Mouse (Mus musculus) brain, embryonic 14.5 days (tissue): ENCODE data around the gene Atp1a1.

ENCODE experiments used
- CTCF ChIP-seq: fragments of 200-500 bp; IDR thresholded peaks from 2 replicates; pipeline ENCODE4 v1.5.1; 2012; ENCODE audit warnings: inconsistent platforms, mild to moderate bottlenecking, moderate library complexity, borderline replicate concordance; ENCODE audit not compliant: insufficient read depth, insufficient read length; ENCODE audit errors: extremely low read depth
- POLR2A ChIP-seq: fragments of 200-500 bp; IDR thresholded peaks from 2 replicates; pipeline ENCODE4 v1.6.1; 2012; ENCODE audit warnings: mild to moderate bottlenecking, inconsistent platforms, borderline replicate concordance; ENCODE audit not compliant: poor library complexity, insufficient read depth, insufficient read length, severe bottlenecking; ENCODE audit errors: extremely low read depth

DNA sequence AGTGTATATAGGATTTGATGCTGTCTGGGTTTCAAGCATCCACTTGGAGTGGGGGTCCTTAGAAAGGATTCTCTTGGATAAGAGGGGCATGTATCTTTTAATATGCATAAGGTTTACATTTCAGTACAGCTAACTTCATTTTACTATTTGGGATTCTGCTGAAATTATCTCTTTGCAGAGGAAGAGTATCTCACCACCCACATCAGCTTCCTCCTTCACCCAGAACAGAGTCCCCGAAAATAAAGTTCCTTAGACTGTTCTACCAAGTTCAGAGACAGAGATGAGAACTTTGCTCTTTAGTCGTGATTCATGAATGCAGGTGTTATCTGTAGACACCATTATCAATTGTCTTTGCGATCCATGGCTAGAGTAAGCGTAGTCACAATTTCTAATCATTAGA is 14.5 kb upstream of the Atp1a1 start:
- no peak for TF ChIP-seq CTCF
- TF ChIP-seq POLR2A, result no peak
